Mouse (Mus musculus) limb, embryonic 10.5 days (tissue): ENCODE measurements at regions not wholly inside any gene's neighbourhood (a gene's known extent, or its start where the extent isn't known, plus 50 kb on each side); places are given as distances from the start of the nearest gene placed in this dataset.

Experiments
- DNase-seq: peaks from one replicate; pipeline ENCODE4 v3.0.0-alpha.2; 2017; ENCODE audit warnings: low spot score
- H3K27ac ChIP-seq: fragments of 300-500 bp; sonication (generic); 2 replicates; pipeline ENCODE4 v1.5.1; 2016; ENCODE audit warnings: mild to moderate bottlenecking
- H3K27me3 ChIP-seq: fragments of 300-500 bp; sonication (generic); 2 replicates; pipeline ENCODE4 v1.6.1; 2016; ENCODE audit warnings: low read depth, mild to moderate bottlenecking; ENCODE audit not compliant: poor library complexity, severe bottlenecking
- H3K36me3 ChIP-seq: fragments of 300-500 bp; sonication (generic); 2 replicates; pipeline ENCODE4 v1.6.1; 2016; ENCODE audit warnings: mild to moderate bottlenecking, moderate library complexity
- H3K4me1 ChIP-seq: fragments of 300-500 bp; sonication (generic); 2 replicates; pipeline ENCODE4 v1.6.1; 2016
- H3K4me3 ChIP-seq: fragments of 300-500 bp; sonication (generic); 2 replicates; pipeline ENCODE4 v1.5.1; 2016; ENCODE audit warnings: mild to moderate bottlenecking, moderate library complexity
- H3K9me3 ChIP-seq: fragments of 300-500 bp; sonication (generic); replicated peaks from 2 replicates; pipeline ENCODE4 v1.6.1; 2016; ENCODE audit warnings: mild to moderate bottlenecking
- WGBS: fragments of 180-500 bp; shearing (Covaris S2); methylation state at CpG from one replicate; pipeline ENCODE4 v1.1.7; 2016; 5-methylcytosine and 5-hydroxymethylcytosine counted together

- WGBS, result 47% methylated on average over 14 of the region's 14 CpGs
- no peak overlapping the region for H3K27ac ChIP-seq
- no peak overlapping the region for H3K4me3 ChIP-seq
- H3K4me1 ChIP-seq, result 0 out of 2 replicates have a peak, but pooled peaks cover 4% of the 10 kb centered on the region
- no peaks in the 10 kb centered on the region for H3K9me3 ChIP-seq
- H3K36me3 ChIP-seq, result no peaks in the 10 kb centered on the region
- no peak for DNase-seq
- H3K27me3 ChIP-seq, result no peaks in the 10 kb centered on the region
Observed at GRCm38 (mm10) chr16:49985082-49986076, 185.0 kb downstream of the Cd47 start.

- Histone ChIP-seq H3K27ac (no peak overlapping the region), H3K4me1 (0 out of 2 replicates have a peak, but pooled peaks cover 4% of the 10 kb centered on the region), H3K9me3 (no peaks in the 10 kb centered on the region), H3K4me3 (no peak overlapping the region), H3K27me3 (no peaks in the 10 kb centered on the region), H3K36me3 (no peaks in the 10 kb centered on the region)
- DNase-seq, result no peak
- WGBS, result 89% methylated on average over 6 of the region's 6 CpGs
Observed at GRCm38 (mm10) chr16:49986954-49987353, 186.6 kb downstream of the Cd47 start.

DNA sequence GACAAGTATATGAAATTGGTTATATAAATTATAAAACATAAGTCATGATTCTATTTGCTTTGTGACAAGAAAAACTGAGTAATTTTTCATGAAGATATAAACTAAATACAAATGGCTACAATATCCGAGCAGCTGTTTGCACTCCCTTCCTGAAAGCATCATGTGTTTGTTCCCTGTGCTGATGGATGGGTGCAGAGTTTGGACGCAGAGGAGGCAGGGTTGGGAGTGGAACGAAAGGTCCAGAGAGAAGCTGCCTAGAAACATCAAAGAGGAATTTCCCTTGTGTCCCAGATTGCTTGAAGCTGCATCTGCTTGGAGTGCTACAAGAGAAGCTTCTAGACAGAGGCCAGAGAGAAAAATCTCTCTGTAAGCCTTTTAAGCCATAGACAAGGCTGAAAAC, 195.5 kb downstream of the Cd47 start:
- Histone ChIP-seq H3K27ac (no peak overlapping the region), H3K9me3 (no peaks in the 10 kb centered on the region), H3K36me3 (no peaks in the 10 kb centered on the region), H3K4me1 (no peaks in the 10 kb centered on the region), H3K4me3 (no peak overlapping the region), H3K27me3 (no peaks in the 10 kb centered on the region)
- no peak for DNase-seq
- WGBS, result 73% methylated on average over 3 of the region's 3 CpGs

- Histone ChIP-seq H3K4me3 (no peak overlapping the region), H3K27ac (no peak overlapping the region), H3K27me3 (no peaks in the 10 kb centered on the region), H3K9me3 (no peaks in the 10 kb centered on the region), H3K36me3 (no peaks in the 10 kb centered on the region), H3K4me1 (no peaks in the 10 kb centered on the region)
- DNase-seq, result no peak
- WGBS, result 80% methylated on average over 5 of the region's 5 CpGs
Observed at GRCm38 (mm10) chr16:49996593-49996992, 196.3 kb downstream of the Cd47 start.

GRCm38 (mm10) chr16:49997040-49997439, 196.7 kb downstream of the Cd47 start:
- Histone ChIP-seq H3K9me3 (no peaks in the 10 kb centered on the region), H3K4me3 (no peak overlapping the region), H3K27ac (no peak overlapping the region), H3K4me1 (no peaks in the 10 kb centered on the region), H3K27me3 (no peaks in the 10 kb centered on the region), H3K36me3 (no peaks in the 10 kb centered on the region)
- WGBS, result 94% methylated on average over 7 of the region's 7 CpGs
- DNase-seq, result no peak

DNA sequence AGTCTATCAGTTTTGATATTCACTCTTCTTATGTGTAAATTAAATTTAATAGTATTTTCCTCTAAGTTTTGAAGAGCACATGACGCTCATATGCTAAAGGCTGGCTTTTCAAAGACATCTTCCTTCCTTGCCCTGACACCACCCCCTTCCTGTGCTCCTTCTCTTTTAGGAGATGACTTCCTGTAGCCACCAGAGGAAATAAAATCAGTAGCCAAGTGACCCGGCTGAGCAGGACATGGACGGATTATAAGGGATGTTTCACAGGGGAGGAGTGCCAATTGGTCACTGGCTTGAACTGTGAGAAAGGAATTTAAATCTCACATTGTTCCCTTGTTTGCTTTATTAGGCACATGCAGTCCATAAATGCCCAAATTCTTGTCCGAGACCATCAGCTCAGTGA, 200.5 kb downstream of the Cd47 start:
- Histone ChIP-seq H3K36me3 (no peaks in the 10 kb centered on the region), H3K4me1 (no peaks in the 10 kb centered on the region), H3K27me3 (no peaks in the 10 kb centered on the region), H3K4me3 (no peak overlapping the region), H3K27ac (no peak overlapping the region), H3K9me3 (no peaks in the 10 kb centered on the region)
- WGBS, result 69% methylated on average over 4 of the region's 4 CpGs
- DNase-seq, result no peak

DNA sequence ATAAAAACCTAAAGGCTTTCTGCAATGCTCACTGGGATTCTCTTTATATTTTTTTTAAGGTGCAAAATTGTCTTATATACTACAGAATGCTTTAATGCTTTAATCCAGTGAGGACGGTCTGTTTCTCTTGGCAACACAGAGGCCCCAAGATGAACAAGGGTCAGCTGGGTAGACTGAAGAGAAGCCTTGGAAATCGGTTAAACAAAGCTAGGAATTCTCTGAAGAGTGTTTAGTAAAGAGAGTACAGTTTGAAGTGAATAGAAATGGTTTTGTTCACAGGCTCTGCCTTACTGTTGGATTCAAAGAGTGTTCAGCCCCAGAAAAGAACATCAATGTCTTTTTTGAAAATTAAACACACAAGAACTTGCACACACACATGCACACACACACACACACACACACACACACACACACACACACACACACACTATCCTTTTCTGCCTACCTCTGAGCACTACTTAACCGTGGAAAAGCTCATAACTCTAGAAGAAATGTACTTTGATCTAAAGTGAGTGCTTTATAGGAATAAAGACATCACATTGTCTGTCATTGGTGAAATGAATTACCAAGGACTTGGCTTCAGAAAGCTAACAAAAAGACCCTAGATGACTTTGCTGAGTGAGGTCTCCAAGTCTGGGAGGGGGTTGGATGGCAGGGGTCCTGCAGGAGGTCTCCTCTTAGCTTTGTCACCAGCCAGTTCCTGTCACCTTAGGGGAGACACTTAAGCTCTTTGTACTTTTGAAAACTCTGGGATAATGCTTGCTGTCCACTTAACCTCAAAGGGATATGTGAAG, 201.5 kb downstream of the Cd47 start:
- Histone ChIP-seq H3K27ac (no peak overlapping the region), H3K4me3 (no peak overlapping the region), H3K27me3 (no peaks in the 10 kb centered on the region), H3K9me3 (no peaks in the 10 kb centered on the region), H3K4me1 (no peaks in the 10 kb centered on the region), H3K36me3 (no peaks in the 10 kb centered on the region)
- DNase-seq, result no peak
- 70% methylated on average over 3 of the region's 3 CpGs for WGBS

DNA sequence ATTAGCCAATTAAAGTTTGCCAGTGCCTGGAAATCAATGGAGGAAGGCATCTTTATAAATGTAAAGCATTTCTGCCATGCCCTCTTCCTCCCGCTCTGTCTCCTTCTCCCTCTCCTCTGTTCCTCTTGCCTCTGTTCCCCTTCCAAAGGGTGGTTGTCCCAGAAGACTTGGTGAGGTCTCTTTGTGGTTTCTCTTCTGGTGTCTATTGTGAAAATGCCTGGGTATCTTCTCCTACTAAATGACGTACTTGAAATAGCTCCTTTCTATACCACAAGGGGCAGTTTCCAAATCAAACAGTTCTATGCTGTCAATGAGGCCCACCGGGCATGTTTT, 202.1 kb downstream of the Cd47 start:
- WGBS, result 78% methylated on average over 3 of the region's 3 CpGs
- DNase-seq, result no peak
- Histone ChIP-seq H3K27me3 (no peaks in the 10 kb centered on the region), H3K9me3 (no peaks in the 10 kb centered on the region), H3K4me1 (no peaks in the 10 kb centered on the region), H3K27ac (no peak overlapping the region), H3K36me3 (no peaks in the 10 kb centered on the region), H3K4me3 (no peak overlapping the region)

DNA sequence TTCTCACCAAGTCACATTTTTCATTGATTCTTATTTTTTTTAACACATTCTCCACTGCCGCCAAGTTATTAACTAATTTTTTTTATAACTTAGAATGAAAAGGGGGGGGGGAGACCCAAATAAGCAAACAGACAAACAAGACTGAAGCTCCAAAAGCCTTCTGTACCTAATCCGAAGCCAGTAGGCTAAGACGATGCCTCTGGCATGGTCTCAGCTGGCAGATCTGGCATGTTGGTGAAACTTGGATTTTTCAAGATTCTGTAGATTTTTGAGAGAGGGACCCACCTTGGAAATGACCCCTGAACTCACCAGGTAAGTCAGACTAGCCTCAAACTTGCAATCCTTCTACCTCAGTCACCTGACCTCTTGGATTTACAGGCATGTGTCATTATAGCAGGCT, 208.7 kb downstream of the Cd47 start:
- no peaks in the 10 kb centered on the region for H3K27me3 ChIP-seq

GRCm38 (mm10) chr16:50009542-50009941, 209.2 kb downstream of the Cd47 start:
- H3K4me1 ChIP-seq, result peaks cover 8% of the 10 kb centered on the region
- H3K4me3 ChIP-seq, result no peak overlapping the region
- no peak for DNase-seq
- no peaks in the 10 kb centered on the region for H3K36me3 ChIP-seq
- H3K27ac ChIP-seq, result no peak overlapping the region
- no peaks in the 10 kb centered on the region for H3K9me3 ChIP-seq
- WGBS, result 39% methylated on average over 6 of the region's 6 CpGs
- no peaks in the 10 kb centered on the region for H3K27me3 ChIP-seq

More for the DNA sequence above, 208.7 kb downstream of the Cd47 start:
- no peak for DNase-seq
- Histone ChIP-seq H3K4me3 (no peak overlapping the region), H3K36me3 (no peaks in the 10 kb centered on the region), H3K9me3 (no peaks in the 10 kb centered on the region), H3K4me1 (peaks cover 8% of the 10 kb centered on the region), H3K27ac (no peak overlapping the region)
- 92% methylated on average over 3 of the region's 3 CpGs for WGBS

DNA sequence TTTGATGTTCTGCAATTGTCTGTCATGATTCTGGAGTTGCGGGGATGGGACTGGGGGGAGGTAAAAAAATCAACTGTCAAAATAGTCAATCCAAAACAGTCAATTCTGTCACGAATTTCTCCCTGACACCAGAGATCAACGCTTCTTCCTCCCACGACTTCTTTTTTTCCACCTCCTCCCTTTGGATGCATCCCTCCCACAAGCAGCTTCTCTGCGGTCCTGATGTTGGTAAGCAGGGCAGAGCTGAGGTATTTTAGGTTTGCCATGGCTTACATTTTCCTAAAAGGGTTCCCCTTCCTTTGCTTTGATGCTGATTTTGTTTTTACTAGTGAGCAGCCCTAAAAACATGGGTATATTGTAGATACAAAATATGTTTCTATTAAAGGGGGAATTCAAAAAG, 209.7 kb downstream of the Cd47 start:
- H3K27me3 ChIP-seq, result no peaks in the 10 kb centered on the region
- no peak overlapping the region for H3K27ac ChIP-seq
- peaks cover 8% of the 10 kb centered on the region for H3K4me1 ChIP-seq
- H3K4me3 ChIP-seq, result no peak overlapping the region
- no peaks in the 10 kb centered on the region for H3K36me3 ChIP-seq
- no peaks in the 10 kb centered on the region for H3K9me3 ChIP-seq
- 76% methylated on average over 5 of the region's 5 CpGs for WGBS
- DNase-seq, result no peak

DNA sequence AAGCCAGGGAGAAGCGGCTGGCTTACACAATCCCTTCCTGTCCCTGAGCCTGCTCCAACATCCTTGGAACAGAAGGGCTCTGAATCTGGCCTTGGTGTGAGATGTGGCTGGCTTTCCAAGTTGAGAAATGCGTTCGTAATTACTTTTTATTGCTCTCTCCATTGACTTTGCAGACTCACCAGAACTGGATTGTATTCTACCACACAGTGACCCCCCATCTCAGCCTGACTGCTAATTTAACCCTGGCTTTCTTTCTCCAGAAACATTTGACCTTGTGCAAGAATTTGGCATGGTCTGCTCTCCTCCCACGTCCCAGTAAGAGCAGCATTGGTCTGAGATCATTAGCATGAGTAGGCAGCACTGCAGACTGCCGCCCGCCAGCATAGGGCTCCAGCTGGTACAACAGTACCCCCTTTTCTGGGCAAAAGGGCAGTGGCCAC, 210.2 kb downstream of the Cd47 start:
- no peaks in the 10 kb centered on the region for H3K9me3 ChIP-seq
- no peak overlapping the region for H3K27ac ChIP-seq
- H3K4me3 ChIP-seq, result no peak overlapping the region
- peaks cover 8% of the 10 kb centered on the region for H3K4me1 ChIP-seq
- 50% methylated on average over 6 of the region's 6 CpGs for WGBS
- H3K27me3 ChIP-seq, result no peaks in the 10 kb centered on the region
- H3K36me3 ChIP-seq, result no peaks in the 10 kb centered on the region
- DNase-seq, result no peak

- Histone ChIP-seq H3K27me3 (no peaks in the 10 kb centered on the region), H3K27ac (no peak overlapping the region), H3K36me3 (no peaks in the 10 kb centered on the region), H3K9me3 (no peaks in the 10 kb centered on the region), H3K4me1 (peaks cover 21% of the 10 kb centered on the region), H3K4me3 (no peak overlapping the region)
- 91% methylated on average over 1 of the region's 1 CpGs for WGBS
- no peak for DNase-seq
Observed at GRCm38 (mm10) chr16:50023885-50024284, 223.6 kb downstream of the Cd47 start.
